Comparison of ENCODE assay signal across 21 mouse cellular contexts in the genomic region with DNA sequence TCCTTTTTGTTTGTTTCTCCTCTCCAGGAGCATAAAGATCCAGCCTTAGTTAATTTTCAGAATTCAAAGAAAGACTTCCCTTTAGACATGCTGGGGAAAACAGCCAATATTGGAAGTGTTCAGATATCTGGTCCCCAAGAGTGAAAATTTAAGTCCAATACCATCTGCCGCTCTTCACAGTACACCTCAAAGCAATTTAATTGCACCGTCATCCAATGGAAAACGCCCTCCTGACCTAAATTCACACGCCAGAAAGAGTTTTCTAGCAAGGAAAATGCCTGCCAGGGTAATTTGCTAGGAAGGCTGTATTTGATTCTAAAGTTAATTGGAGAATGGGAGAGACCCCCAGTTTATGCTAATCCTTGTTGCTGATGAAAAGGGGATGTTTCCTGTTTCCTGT.
DNase-seq lines count a peak whose midpoint lies in the region; ATAC-seq and TF ChIP-seq lines count a peak whose summit lies in the region.
"Had no signal": no experiment of that assay in that cellular context is flagged by ENCODE, and none has a peak within 500 bp of the region (broad histone marks: within the 10 kb centered on the region; RNA-seq: fewer than 3 reads in every experiment).

No protein-coding gene starts in this region.

- no peak overlapping the region for H3K27ac ChIP-seq in embryonic facial prominence, embryonic 14.5 days (replicated peaks; ENCODE audit: low read depth, low read length)
- no peak overlapping the region for H3K27ac ChIP-seq in embryonic facial prominence, embryonic 10.5 days (replicated peaks)
- no peak overlapping the region for H3K27ac ChIP-seq in lung, embryonic 14.5 days (ENCODE audit: low read depth)
- peak overlapping the region; percentile 29 for H3K27ac ChIP-seq in forebrain, embryonic 15.5 days (replicated peaks)
- H3K27ac ChIP-seq in midbrain, embryonic 16.5 days (ENCODE audit: low read length): peak overlapping the region; percentile 61
- H3K27ac ChIP-seq: heart, adult 2 months; intestine, embryonic 15.5 days; limb, embryonic 10.5 days; liver, embryonic 15.5 days; macrophage had no signal

- no peak overlapping the region for H3K9ac ChIP-seq in embryonic facial prominence, embryonic 14.5 days (ENCODE audit: low read depth, low read length)
- H3K9ac ChIP-seq in lung, embryonic 14.5 days: no peak overlapping the region
- no peak overlapping the region for H3K9ac ChIP-seq in forebrain, embryonic 15.5 days (replicated peaks)
- no peak overlapping the region for H3K9ac ChIP-seq in midbrain, embryonic 16.5 days (ENCODE audit: low read depth, low read length)
- H3K9ac ChIP-seq: intestine, embryonic 15.5 days; liver, embryonic 15.5 days had no signal

- DNase-seq in embryonic facial prominence, embryonic 14.5 days (ENCODE audit: low spot score): peak; percentile 19
- no peak for DNase-seq in embryonic facial prominence, embryonic 10.5 days (ENCODE audit: low spot score)
- peak; percentile 4 for DNase-seq in lung, embryonic 14.5 days
- DNase-seq in lung, postnatal 10 days: no peak
- no peak for DNase-seq in heart, postnatal 10 days
- DNase-seq: gastrocnemius, postnatal 36 days; heart, adult 2 months; heart, postnatal 36 days; kidney, adult 9 months; kidney, postnatal 14 days; liver; thymus, adult 18-20 months; thymus, postnatal 36 days had no signal

- no peaks in the 10 kb centered on the region for H3K4me1 ChIP-seq in embryonic facial prominence, embryonic 14.5 days (ENCODE audit: control insufficient read depth, insufficient read depth, low read length)
- peaks cover 35% of the 10 kb centered on the region for H3K4me1 ChIP-seq in embryonic facial prominence, embryonic 10.5 days
- no peaks in the 10 kb centered on the region for H3K4me1 ChIP-seq in lung, embryonic 14.5 days (ENCODE audit: insufficient read depth)
- H3K4me1 ChIP-seq in forebrain, embryonic 15.5 days: peaks cover 15% of the 10 kb centered on the region
- peaks cover 16% of the 10 kb centered on the region for H3K4me1 ChIP-seq in midbrain, embryonic 16.5 days (ENCODE audit: control insufficient read depth, insufficient read depth, low read length)
- H3K4me1 ChIP-seq: intestine, embryonic 15.5 days; liver, embryonic 15.5 days had no signal

- intact Hi-C loops in heart, postnatal 10 days (cut with DNase I): no loop called here

- no peak overlapping the region for H3K4me3 ChIP-seq in embryonic facial prominence, embryonic 14.5 days (ENCODE audit: low read depth, low read length)
- H3K4me3 ChIP-seq in embryonic facial prominence, embryonic 10.5 days: no peak overlapping the region
- no peak overlapping the region for H3K4me3 ChIP-seq in lung, embryonic 14.5 days (ENCODE audit: low read depth, low read length)
- H3K4me3 ChIP-seq in forebrain, embryonic 15.5 days: no peak overlapping the region
- no peak overlapping the region for H3K4me3 ChIP-seq in midbrain, embryonic 16.5 days (ENCODE audit: low read depth, low read length)
- H3K4me3 ChIP-seq: heart, adult 2 months; intestine, embryonic 15.5 days; limb, embryonic 10.5 days; liver, embryonic 15.5 days; myocyte had no signal

- H3K27me3 ChIP-seq in embryonic facial prominence, embryonic 14.5 days (replicated peaks; ENCODE audit: control insufficient read depth, insufficient read depth, low read length): no peaks in the 10 kb centered on the region
- peaks cover 3% of the 10 kb centered on the region; the same call in 1 of the 2 replicates for H3K27me3 ChIP-seq in embryonic facial prominence, embryonic 10.5 days (replicated peaks; ENCODE audit: low read depth, poor library complexity, severe bottlenecking)
- no peaks in the 10 kb centered on the region for H3K27me3 ChIP-seq in lung, embryonic 14.5 days (ENCODE audit: insufficient read depth, low read length)
- no peaks in the 10 kb centered on the region for H3K27me3 ChIP-seq in forebrain, embryonic 15.5 days
- no peaks in the 10 kb centered on the region for H3K27me3 ChIP-seq in midbrain, embryonic 16.5 days (ENCODE audit: control insufficient read depth, insufficient read depth, low read depth, low read length)
- H3K27me3 ChIP-seq: intestine, embryonic 15.5 days; liver, embryonic 15.5 days had no signal

- no peaks in the 10 kb centered on the region for H3K9me3 ChIP-seq in embryonic facial prominence, embryonic 14.5 days (ENCODE audit: control insufficient read depth, low read length)
- H3K9me3 ChIP-seq in embryonic facial prominence, embryonic 10.5 days: no peaks in the 10 kb centered on the region
- no peaks in the 10 kb centered on the region for H3K9me3 ChIP-seq in lung, embryonic 14.5 days (ENCODE audit: low read depth, low read length)
- no peaks in the 10 kb centered on the region for H3K9me3 ChIP-seq in forebrain, embryonic 15.5 days
- no peaks in the 10 kb centered on the region for H3K9me3 ChIP-seq in midbrain, embryonic 16.5 days (replicated peaks; ENCODE audit: control insufficient read depth, low read length, poor library complexity, severe bottlenecking)
- H3K9me3 ChIP-seq: intestine, embryonic 15.5 days; limb, embryonic 10.5 days; liver, embryonic 15.5 days had no signal

- no peaks in the 10 kb centered on the region for H3K36me3 ChIP-seq in embryonic facial prominence, embryonic 14.5 days (ENCODE audit: control insufficient read depth, insufficient read depth, low read length)
- H3K36me3 ChIP-seq in embryonic facial prominence, embryonic 10.5 days (replicated peaks): no peaks in the 10 kb centered on the region
- no peaks in the 10 kb centered on the region for H3K36me3 ChIP-seq in lung, embryonic 14.5 days (ENCODE audit: insufficient read depth)
- no peaks in the 10 kb centered on the region for H3K36me3 ChIP-seq in forebrain, embryonic 15.5 days
- no peaks in the 10 kb centered on the region for H3K36me3 ChIP-seq in midbrain, embryonic 16.5 days (ENCODE audit: control insufficient read depth, insufficient read depth, low read length)
- H3K36me3 ChIP-seq: intestine, embryonic 15.5 days; limb, embryonic 10.5 days; liver, embryonic 15.5 days had no signal

- H3K4me2 ChIP-seq in embryonic facial prominence, embryonic 14.5 days (ENCODE audit: low read depth, low read length): no peak overlapping the region
- H3K4me2 ChIP-seq in lung, embryonic 14.5 days: no peak overlapping the region
- no peak overlapping the region for H3K4me2 ChIP-seq in forebrain, embryonic 15.5 days (replicated peaks)
- peak overlapping the region; percentile 11; the same call in 1 of the 2 replicates for H3K4me2 ChIP-seq in midbrain, embryonic 16.5 days (ENCODE audit: low read length)
- H3K4me2 ChIP-seq: intestine, embryonic 15.5 days; liver, embryonic 15.5 days had no signal

- WGBS in embryonic facial prominence, embryonic 14.5 days: 34% methylated on average over 4 of the region's 4 CpGs
- WGBS in embryonic facial prominence, embryonic 10.5 days: 38% methylated on average over 4 of the region's 4 CpGs
- 38% methylated on average over 4 of the region's 4 CpGs for WGBS in lung, embryonic 14.5 days
- 10% methylated on average over 4 of the region's 4 CpGs for WGBS in forebrain, embryonic 15.5 days
- 21% methylated on average over 4 of the region's 4 CpGs for WGBS in midbrain, embryonic 16.5 days

- ATAC-seq in embryonic facial prominence, embryonic 14.5 days (ENCODE audit: low read depth): no peak
- ATAC-seq in lung, embryonic 14.5 days (ENCODE audit: insufficient read depth): no peak
- ATAC-seq in forebrain, embryonic 15.5 days (replicated peaks): no peak
- peak; percentile 31; the same call in 1 of the 2 replicates for ATAC-seq in midbrain, embryonic 16.5 days
- no peak for ATAC-seq in CD4-positive, CD25-positive, alpha-beta regulatory T cell, adult 4 months
- ATAC-seq: intestine, embryonic 15.5 days had no signal

- no peak for TF ChIP-seq CTCF in lung, embryonic 14.5 days (IDR thresholded peaks at IDR 0.05; ENCODE audit: low read depth)

Comparison
In these comparisons a context has a peak if more than half of its experiments do, and no peak if none do; other contexts are left out.
1. DNase-seq: peak in embryonic facial prominence, embryonic 14.5 days (single experiment) and lung, embryonic 14.5 days (single experiment); none in embryonic facial prominence, embryonic 10.5 days (single experiment), lung, postnatal 10 days (single experiment) and heart, postnatal 10 days (0 of 2).
2. H3K27ac ChIP-seq: peak in forebrain, embryonic 15.5 days (single experiment) and midbrain, embryonic 16.5 days (single experiment); none in embryonic facial prominence, embryonic 14.5 days (single experiment), embryonic facial prominence, embryonic 10.5 days (single experiment) and lung, embryonic 14.5 days (single experiment).